Mouse (Mus musculus) heart, embryonic 13.5 days (tissue): ENCODE data around the gene Rin2. TPM values are rescaled to one million over a fixed set of nuclear protein-coding genes. Genes with fewer than 3 reads are reported as not detected.

Experiments
- ATAC-seq: fragments of 200-750 bp; cut with Nextera tagmentation; 2 replicates; pipeline ENCODE4 v1.8.0; 2017; ENCODE audit warnings: moderate TSS enrichment; ENCODE audit not compliant: insufficient number of reproducible peaks, low FRiP score, low TSS enrichment; ENCODE audit errors: extremely low read depth
- H3K27ac ChIP-seq: fragments of 300-500 bp; sonication (generic); replicated peaks from 2 replicates; pipeline ENCODE4 v1.5.1; 2015; ENCODE audit warnings: moderate library complexity, mild to moderate bottlenecking, inconsistent platforms
- H3K27me3 ChIP-seq: fragments of 300-500 bp; sonication (generic); replicated peaks from 2 replicates; pipeline ENCODE4 v1.6.1; 2015; ENCODE audit warnings: mild to moderate bottlenecking, inconsistent platforms
- H3K36me3 ChIP-seq: fragments of 300-500 bp; sonication (generic); 2 replicates; pipeline ENCODE4 v1.6.1; 2015; ENCODE audit warnings: mild to moderate bottlenecking, inconsistent platforms
- H3K4me1 ChIP-seq: fragments of 300-500 bp; sonication (generic); 2 replicates; pipeline ENCODE4 v1.6.1; 2015; ENCODE audit warnings: inconsistent platforms
- H3K4me2 ChIP-seq: fragments of 300-500 bp; sonication (generic); 2 replicates; pipeline ENCODE4 v1.6.1; 2015; ENCODE audit warnings: inconsistent platforms, mild to moderate bottlenecking, moderate library complexity
- H3K4me3 ChIP-seq: fragments of 300-500 bp; sonication (generic); 2 replicates; pipeline ENCODE4 v1.5.1; 2015; ENCODE audit warnings: moderate library complexity, mild to moderate bottlenecking, inconsistent platforms
- H3K9ac ChIP-seq: fragments of 300-500 bp; sonication (generic); 2 replicates; pipeline ENCODE4 v1.6.1; 2015; ENCODE audit warnings: inconsistent platforms, mild to moderate bottlenecking, moderate library complexity
- H3K9me3 ChIP-seq: fragments of 300-500 bp; sonication (generic); 2 replicates; pipeline ENCODE4 v1.6.1; 2016; ENCODE audit warnings: inconsistent platforms
- WGBS: fragments of 180-500 bp; shearing (Covaris S2); methylation state at CpG from one replicate; pipeline ENCODE4 v1.1.7; 2015; ENCODE audit warnings: mixed read lengths; 5-methylcytosine and 5-hydroxymethylcytosine counted together
- polyA plus RNA-seq: library from polyadenylated mRNA; unstranded; fragments of >200 nt; fragmentation: Nextera tagmentation; extraction: Ambion mirVana; gene quantifications from 2 replicates; pipeline ENCODE4 v1.2.1, GENCODE M21; 2015

The Rin2 gene
- polyA plus RNA-seq, 1 experiment from 2014 or later: 15.6 TPM

- no peak for ATAC-seq
- Histone ChIP-seq H3K9me3 (no peaks in the 10 kb centered on the region), H3K4me2 (peak overlapping the region; percentile 62), H3K4me1 (peaks cover 21% of the 10 kb centered on the region), H3K36me3 (peaks cover 12% of the 10 kb centered on the region), H3K27me3 (no peaks in the 10 kb centered on the region), H3K9ac (peak overlapping the region; percentile 55; the same call in 1 of the 2 replicates), H3K4me3 (0 out of 2 replicates have a peak overlapping the region, but pooled peaks have one; percentile 30), H3K27ac (peak overlapping the region; percentile 83)
- WGBS: 58% methylated on average over 5 of the region's 5 CpGs
Observed at GRCm38 (mm10) chr2:145832836-145833221, 157.8 kb downstream of the Rin2 start.

GRCm38 (mm10) chr2:145833341-145833740 is 158.3 kb downstream of the Rin2 start:
- H3K4me2 ChIP-seq: no peak overlapping the region
- peaks cover 12% of the 10 kb centered on the region for H3K36me3 ChIP-seq
- no peak for ATAC-seq
- H3K9ac ChIP-seq: no peak overlapping the region
- H3K9me3 ChIP-seq: no peaks in the 10 kb centered on the region
- WGBS: 61% methylated on average over 3 of the region's 3 CpGs
- peak overlapping the region; percentile 83 for H3K27ac ChIP-seq
- no peak overlapping the region for H3K4me3 ChIP-seq
- H3K4me1 ChIP-seq: peaks cover 21% of the 10 kb centered on the region
- no peaks in the 10 kb centered on the region for H3K27me3 ChIP-seq

GRCm38 (mm10) chr2:145835920-145836319 is 160.9 kb downstream of the Rin2 start:
- Histone ChIP-seq H3K9me3 (no peaks in the 10 kb centered on the region), H3K36me3 (peaks cover 9% of the 10 kb centered on the region), H3K4me2 (no peak overlapping the region), H3K4me3 (no peak overlapping the region), H3K9ac (no peak overlapping the region), H3K27me3 (no peaks in the 10 kb centered on the region), H3K4me1 (peaks cover 21% of the 10 kb centered on the region), H3K27ac (no peak overlapping the region)
- ATAC-seq: no peak
- WGBS: 90% methylated on average over 1 of the region's 1 CpGs

- peaks cover 1% of the 10 kb centered on the region for H3K4me1 ChIP-seq
- no peak overlapping the region for H3K4me3 ChIP-seq
- H3K36me3 ChIP-seq: peaks cover 8% of the 10 kb centered on the region
- WGBS: 86% methylated on average over 3 of the region's 3 CpGs
- no peaks in the 10 kb centered on the region for H3K9me3 ChIP-seq
- H3K27ac ChIP-seq: no peak overlapping the region
- no peak overlapping the region for H3K9ac ChIP-seq
- H3K27me3 ChIP-seq: no peaks in the 10 kb centered on the region
- no peak overlapping the region for H3K4me2 ChIP-seq
- ATAC-seq: no peak
Observed at GRCm38 (mm10) chr2:145838675-145839074, 163.7 kb downstream of the Rin2 start.

- Histone ChIP-seq H3K9ac (no peak overlapping the region), H3K4me2 (no peak overlapping the region), H3K27me3 (no peaks in the 10 kb centered on the region), H3K36me3 (peaks cover 4% of the 10 kb centered on the region), H3K4me1 (peaks cover 5% of the 10 kb centered on the region), H3K4me3 (no peak overlapping the region), H3K9me3 (no peaks in the 10 kb centered on the region), H3K27ac (no peak overlapping the region)
- no peak for ATAC-seq
- 77% methylated on average over 9 of the region's 9 CpGs for WGBS
Observed at GRCm38 (mm10) chr2:145839565-145840315, 164.7 kb downstream of the Rin2 start.

- ATAC-seq: no peak
- Histone ChIP-seq H3K27ac (no peak overlapping the region), H3K9me3 (no peaks in the 10 kb centered on the region), H3K4me2 (no peak overlapping the region), H3K4me3 (no peak overlapping the region), H3K27me3 (no peaks in the 10 kb centered on the region), H3K9ac (no peak overlapping the region), H3K36me3 (peaks cover 9% of the 10 kb centered on the region), H3K4me1 (peaks cover 5% of the 10 kb centered on the region)
- WGBS: 68% methylated on average over 3 of the region's 3 CpGs
Observed at GRCm38 (mm10) chr2:145840320-145840719, 165.3 kb downstream of the Rin2 start.

GRCm38 (mm10) chr2:145840910-145841870 is 166.2 kb downstream of the Rin2 start:
- peaks cover 5% of the 10 kb centered on the region for H3K4me1 ChIP-seq
- ATAC-seq: no peak
- 79% methylated on average over 12 of the region's 12 CpGs for WGBS
- no peak overlapping the region for H3K9ac ChIP-seq
- no peak overlapping the region for H3K4me3 ChIP-seq
- no peaks in the 10 kb centered on the region for H3K27me3 ChIP-seq
- no peaks in the 10 kb centered on the region for H3K9me3 ChIP-seq
- no peak overlapping the region for H3K27ac ChIP-seq
- peaks cover 15% of the 10 kb centered on the region for H3K36me3 ChIP-seq
- no peak overlapping the region for H3K4me2 ChIP-seq

GRCm38 (mm10) chr2:145843322-145843721 is 168.3 kb downstream of the Rin2 start:
- no peak for ATAC-seq
- Histone ChIP-seq H3K4me1 (peaks cover 5% of the 10 kb centered on the region), H3K9ac (no peak overlapping the region), H3K27me3 (no peaks in the 10 kb centered on the region), H3K4me2 (no peak overlapping the region), H3K9me3 (no peaks in the 10 kb centered on the region), H3K27ac (no peak overlapping the region), H3K4me3 (no peak overlapping the region), H3K36me3 (peaks cover 35% of the 10 kb centered on the region)
- WGBS: 81% methylated on average over 6 of the region's 6 CpGs

- WGBS: 85% methylated on average over 3 of the region's 3 CpGs
Observed at GRCm38 (mm10) chr2:145846595-145846994, 171.6 kb downstream of the Rin2 start.

GRCm38 (mm10) chr2:145849170-145849905 is 174.3 kb downstream of the Rin2 start:
- Histone ChIP-seq H3K27ac (peak overlapping the region; percentile 39; the same call in 1 of the 2 replicates), H3K4me1 (peaks cover 21% of the 10 kb centered on the region), H3K9me3 (no peaks in the 10 kb centered on the region), H3K4me2 (no peak overlapping the region), H3K27me3 (no peaks in the 10 kb centered on the region), H3K9ac (0 out of 2 replicates have a peak overlapping the region, but pooled peaks have one; percentile 37), H3K4me3 (no peak overlapping the region), H3K36me3 (peaks cover 87% of the 10 kb centered on the region)
- no peak for ATAC-seq
- 65% methylated on average over 10 of the region's 10 CpGs for WGBS

More at GRCm38 (mm10) chr2:145846595-145846994, 171.6 kb downstream of the Rin2 start:
- H3K27ac ChIP-seq: no peak overlapping the region
- no peak overlapping the region for H3K4me3 ChIP-seq
- peaks cover 26% of the 10 kb centered on the region for H3K4me1 ChIP-seq
- no peaks in the 10 kb centered on the region for H3K27me3 ChIP-seq
- no peaks in the 10 kb centered on the region for H3K9me3 ChIP-seq
- H3K36me3 ChIP-seq: peaks cover 68% of the 10 kb centered on the region
- ATAC-seq: no peak
- no peak overlapping the region for H3K9ac ChIP-seq
- H3K4me2 ChIP-seq: no peak overlapping the region

GRCm38 (mm10) chr2:145850779-145851178 is 175.8 kb downstream of the Rin2 start:
- H3K36me3 ChIP-seq: peaks cover 78% of the 10 kb centered on the region
- H3K27ac ChIP-seq: peak overlapping the region; percentile 36; the same call in 1 of the 2 replicates
- ATAC-seq: no peak
- H3K4me3 ChIP-seq: no peak overlapping the region
- H3K4me1 ChIP-seq: peaks cover 21% of the 10 kb centered on the region
- WGBS: 42% methylated on average over 4 of the region's 4 CpGs
- no peak overlapping the region for H3K9ac ChIP-seq
- H3K27me3 ChIP-seq: no peaks in the 10 kb centered on the region
- H3K9me3 ChIP-seq: no peaks in the 10 kb centered on the region
- H3K4me2 ChIP-seq: no peak overlapping the region
